Mouse (Mus musculus): Measurements from ENCODE around the gene Dut. TPM values are rescaled to one million over a fixed set of nuclear protein-coding genes. Genes with fewer than 3 reads are reported as not detected.

The Dut gene
- polyA plus RNA-seq, 1 experiment, result 15.8 TPM

DNA sequence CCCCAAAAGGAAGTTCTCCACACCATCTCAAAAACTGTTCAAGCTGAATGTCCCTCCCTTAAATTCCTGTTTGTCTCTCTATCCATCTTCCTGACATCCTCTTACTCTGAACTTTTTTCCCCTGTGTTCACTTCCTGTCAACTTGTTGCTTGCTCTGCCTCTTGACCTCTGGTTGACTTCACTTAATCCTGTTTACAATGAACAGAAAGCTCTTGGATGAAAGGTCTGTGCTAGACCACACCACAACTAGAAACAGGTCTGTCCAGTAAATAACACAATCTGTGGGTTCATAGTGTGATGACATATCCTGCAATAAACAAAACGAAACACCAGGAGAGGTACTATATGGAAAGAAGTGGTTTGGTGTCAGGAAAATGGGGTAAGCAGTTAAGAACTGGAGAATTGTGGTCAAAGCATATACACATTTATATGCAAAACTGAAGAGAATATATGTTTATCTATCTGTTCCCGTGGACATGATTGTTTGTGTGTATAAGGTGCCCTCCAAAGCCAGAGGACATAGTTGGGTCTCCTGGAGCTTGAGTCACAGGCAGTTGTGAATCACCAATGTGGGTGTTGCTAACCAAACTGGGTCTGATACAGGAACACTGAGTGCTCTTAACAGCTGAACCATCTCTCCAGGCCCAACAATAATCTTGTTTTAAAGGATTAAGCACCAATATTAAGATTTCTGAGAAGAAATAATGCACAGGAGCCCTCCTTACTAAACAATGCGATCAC is 1.3 kb upstream of the Dut start:
- Histone ChIP-seq H3K4me1 (ENCODE audit: control insufficient read depth, insufficient read depth, low read length) (peaks cover 6% of the 10 kb centered on the region), H3K4me3 (ENCODE audit: insufficient read depth, low read depth, low read length) (no peak overlapping the region), H3K27me3 (replicated peaks; ENCODE audit: control insufficient read depth, insufficient read depth, low read length) (no peaks in the 10 kb centered on the region), H3K27ac (ENCODE audit: insufficient read depth, low read depth, low read length) (0 out of 2 replicates have a peak overlapping the region, but pooled peaks have one; percentile 35), H3K36me3 (ENCODE audit: control insufficient read depth, insufficient read depth, low read length) (no peaks in the 10 kb centered on the region)
- peak; percentile 19 for DNase-seq
- 84% methylated on average over 3 of the region's 3 CpGs for WGBS
- no peak for TF ChIP-seq CTCF (conservative IDR thresholded peaks at IDR 0.05; ENCODE audit: insufficient read depth, insufficient read length, low read depth, low read length)

DNA sequence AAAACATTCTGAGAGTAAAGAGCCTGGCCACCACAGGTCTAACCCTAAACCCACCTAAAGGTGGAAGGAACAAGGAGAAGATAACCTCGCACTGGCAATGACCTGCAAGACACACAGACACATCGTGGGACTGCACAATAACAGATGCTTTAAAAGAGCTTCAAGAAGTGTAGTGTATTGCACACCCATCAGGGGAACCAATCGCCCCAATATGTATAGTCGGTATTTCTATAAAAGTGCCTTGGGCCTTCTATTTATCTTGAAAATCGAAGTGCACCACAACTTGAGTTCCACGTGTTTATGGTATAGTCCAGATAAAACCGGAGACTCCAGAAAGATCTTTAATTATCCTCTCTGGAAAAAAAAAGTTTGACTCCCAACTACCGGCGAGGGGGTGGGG is 321 bp upstream of the Dut start:
- H3K4me1 ChIP-seq (ENCODE audit: control insufficient read depth, insufficient read depth, low read length), result peaks cover 6% of the 10 kb centered on the region
- no peak overlapping the region for H3K4me3 ChIP-seq (ENCODE audit: insufficient read depth, low read depth, low read length)
- 14% methylated on average over 9 of the region's 9 CpGs for WGBS
- TF ChIP-seq POLR2A (IDR thresholded peaks at IDR 0.05; ENCODE audit: low read depth, low read length) (no peak), CTCF (conservative IDR thresholded peaks at IDR 0.05; ENCODE audit: insufficient read depth, insufficient read length, low read depth, low read length) (no peak)
- no peak for DNase-seq
- H3K36me3 ChIP-seq (ENCODE audit: control insufficient read depth, insufficient read depth, low read length), result no peaks in the 10 kb centered on the region
- H3K27me3 ChIP-seq (replicated peaks; ENCODE audit: control insufficient read depth, insufficient read depth, low read length), result no peaks in the 10 kb centered on the region
- H3K27ac ChIP-seq (ENCODE audit: insufficient read depth, low read depth, low read length), result 0 out of 2 replicates have a peak overlapping the region, but pooled peaks have one; percentile 8

DNA sequence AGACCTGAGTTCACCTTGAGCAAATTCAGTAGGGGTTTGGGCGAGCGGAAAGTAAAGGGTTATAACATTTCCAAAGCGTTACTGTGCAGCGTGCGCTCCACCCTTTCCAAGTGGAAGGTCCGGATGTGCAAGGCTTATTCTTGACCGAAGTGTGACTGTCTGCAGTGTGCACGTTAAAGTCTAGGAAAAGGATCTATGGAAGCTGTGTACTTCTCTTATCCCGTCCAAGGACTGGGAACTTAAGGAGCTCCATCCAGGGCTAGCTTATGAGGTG is 909 bp downstream of the Dut start:
- Histone ChIP-seq H3K27ac (ENCODE audit: insufficient read depth, low read depth, low read length) (no peak overlapping the region; the same call in 1 of the 2 replicates), H3K27me3 (replicated peaks; ENCODE audit: control insufficient read depth, insufficient read depth, low read length) (no peaks in the 10 kb centered on the region), H3K36me3 (ENCODE audit: control insufficient read depth, insufficient read depth, low read length) (no peaks in the 10 kb centered on the region), H3K4me1 (ENCODE audit: control insufficient read depth, insufficient read depth, low read length) (peaks cover 6% of the 10 kb centered on the region; the same call in 1 of the 2 replicates), H3K4me3 (ENCODE audit: insufficient read depth, low read depth, low read length) (peak overlapping the region; percentile 79)
- 1% methylated on average over 9 of the region's 9 CpGs for WGBS
- no peak for TF ChIP-seq POLR2A (IDR thresholded peaks at IDR 0.05; ENCODE audit: low read depth, low read length)
- no peak for DNase-seq

DNA sequence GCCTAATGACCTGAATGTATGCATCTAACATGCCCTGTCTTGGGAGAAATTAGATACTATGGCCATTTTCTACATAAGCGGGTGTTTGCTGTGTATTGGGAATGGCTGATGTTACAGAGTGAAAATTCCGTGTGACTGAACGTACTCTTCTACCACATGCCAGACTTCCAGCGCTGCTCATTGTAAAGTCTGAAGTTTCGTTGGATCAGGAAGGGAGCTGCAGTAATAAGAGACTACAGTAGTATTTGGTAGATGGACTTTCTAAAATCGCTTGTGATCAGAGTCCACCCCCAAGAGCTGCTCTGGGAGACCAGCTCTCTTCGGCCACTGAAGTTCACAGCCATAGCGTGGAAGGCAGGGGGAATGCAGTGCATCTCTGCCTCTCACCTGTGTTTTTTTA is 1.3 kb downstream of the Dut start:
- WGBS, result 19% methylated on average over 8 of the region's 8 CpGs
- Histone ChIP-seq H3K4me3 (ENCODE audit: insufficient read depth, low read depth, low read length) (peak overlapping the region; percentile 79), H3K4me1 (ENCODE audit: control insufficient read depth, insufficient read depth, low read length) (peaks cover 6% of the 10 kb centered on the region; the same call in 1 of the 2 replicates), H3K36me3 (ENCODE audit: control insufficient read depth, insufficient read depth, low read length) (no peaks in the 10 kb centered on the region), H3K27me3 (replicated peaks; ENCODE audit: control insufficient read depth, insufficient read depth, low read length) (no peaks in the 10 kb centered on the region), H3K27ac (ENCODE audit: insufficient read depth, low read depth, low read length) (no peak overlapping the region)
- DNase-seq, result no peak
- TF ChIP-seq POLR2A (IDR thresholded peaks at IDR 0.05; ENCODE audit: low read depth, low read length), result no peak
- no peak for TF ChIP-seq CTCF (conservative IDR thresholded peaks at IDR 0.05; ENCODE audit: insufficient read depth, insufficient read length, low read depth, low read length)

DNA sequence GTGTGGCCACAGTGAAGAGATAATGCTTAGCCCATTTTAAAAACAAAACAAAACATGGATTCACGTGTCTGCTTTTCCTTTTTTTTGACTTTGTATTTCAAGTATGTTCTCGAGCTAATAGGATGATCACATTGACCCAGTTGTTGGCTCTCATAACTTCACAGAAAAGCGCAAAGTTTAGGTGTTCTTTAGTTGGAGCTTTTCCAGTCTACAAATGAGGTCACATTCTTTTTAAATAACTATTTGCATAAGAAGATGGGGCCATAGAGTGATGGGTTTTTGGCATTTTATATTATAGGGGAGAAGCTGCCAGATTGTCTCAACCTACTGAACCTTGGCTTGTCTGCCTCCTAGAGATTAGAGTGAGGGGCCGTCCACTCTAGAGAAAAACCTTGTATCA is 2.3 kb downstream of the Dut start:
- no peaks in the 10 kb centered on the region for H3K36me3 ChIP-seq (ENCODE audit: control insufficient read depth, insufficient read depth, low read length)
- H3K27me3 ChIP-seq (replicated peaks; ENCODE audit: control insufficient read depth, insufficient read depth, low read length), result no peaks in the 10 kb centered on the region
- WGBS, result 85% methylated on average over 4 of the region's 4 CpGs
- H3K4me3 ChIP-seq (ENCODE audit: insufficient read depth, low read depth, low read length), result no peak overlapping the region
- TF ChIP-seq CTCF (conservative IDR thresholded peaks at IDR 0.05; ENCODE audit: insufficient read depth, insufficient read length, low read depth, low read length), result no peak
- no peak for TF ChIP-seq POLR2A (IDR thresholded peaks at IDR 0.05; ENCODE audit: low read depth, low read length)
- H3K4me1 ChIP-seq (ENCODE audit: control insufficient read depth, insufficient read depth, low read length), result peaks cover 6% of the 10 kb centered on the region; the same call in 1 of the 2 replicates
- no peak for DNase-seq
- H3K27ac ChIP-seq (ENCODE audit: insufficient read depth, low read depth, low read length), result no peak overlapping the region

DNA sequence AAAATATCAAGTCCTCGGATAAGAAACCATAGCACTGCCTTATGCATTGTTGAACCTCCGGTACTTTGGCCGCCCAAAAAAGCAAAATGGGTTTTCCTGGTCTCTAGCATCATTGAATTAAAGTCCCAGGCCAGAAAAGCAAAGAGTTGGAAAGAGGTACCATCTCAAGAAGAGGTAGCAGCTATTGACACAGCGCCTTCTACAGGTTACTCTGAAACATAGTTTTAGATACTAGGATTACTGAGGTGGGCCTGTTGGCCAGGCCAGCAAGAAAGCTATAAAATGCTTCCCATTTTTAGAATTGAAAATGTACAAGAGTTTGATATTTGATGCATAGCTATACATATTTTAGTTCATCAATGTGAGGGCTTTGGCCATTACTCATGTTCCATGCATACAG is 2.9 kb downstream of the Dut start:
- no peaks in the 10 kb centered on the region for H3K36me3 ChIP-seq (ENCODE audit: control insufficient read depth, insufficient read depth, low read length)
- WGBS, result 93% methylated on average over 4 of the region's 4 CpGs
- no peak overlapping the region for H3K4me3 ChIP-seq (ENCODE audit: insufficient read depth, low read depth, low read length)

DNA sequence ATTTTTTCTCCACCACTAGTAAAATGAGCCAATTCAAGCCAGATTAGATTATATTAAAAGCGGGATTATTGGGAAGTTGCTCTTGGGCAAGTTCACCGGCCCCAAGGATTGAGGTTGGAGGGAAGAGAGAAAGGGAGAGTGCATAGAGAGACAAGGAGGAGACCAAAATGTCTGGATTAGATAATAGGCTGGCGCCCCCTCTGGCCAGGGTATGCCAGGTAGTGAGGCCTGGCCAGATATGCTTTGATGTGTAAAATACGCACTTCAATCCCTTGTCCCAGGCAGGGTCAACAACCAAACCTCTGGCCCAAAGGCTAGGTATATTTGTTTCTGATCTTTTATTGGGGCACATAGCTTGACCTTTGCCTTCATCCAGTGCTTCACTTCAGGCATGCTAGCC is 4.8 kb downstream of the Dut start:
- 89% methylated on average over 4 of the region's 4 CpGs for WGBS
- Histone ChIP-seq H3K27me3 (replicated peaks; ENCODE audit: control insufficient read depth, insufficient read depth, low read length) (no peaks in the 10 kb centered on the region), H3K4me1 (ENCODE audit: control insufficient read depth, insufficient read depth, low read length) (0 out of 2 replicates have a peak, but pooled peaks cover 4% of the 10 kb centered on the region), H3K27ac (ENCODE audit: insufficient read depth, low read depth, low read length) (no peak overlapping the region), H3K4me3 (ENCODE audit: insufficient read depth, low read depth, low read length) (no peak overlapping the region), H3K36me3 (ENCODE audit: control insufficient read depth, insufficient read depth, low read length) (no peaks in the 10 kb centered on the region)
- TF ChIP-seq POLR2A (IDR thresholded peaks at IDR 0.05; ENCODE audit: low read depth, low read length) (no peak), CTCF (conservative IDR thresholded peaks at IDR 0.05; ENCODE audit: insufficient read depth, insufficient read length, low read depth, low read length) (0 out of 2 replicates have a peak, but pooled peaks have one; percentile 15)
- DNase-seq, result no peak

More for the DNA sequence above, 2.9 kb downstream of the Dut start:
- TF ChIP-seq POLR2A (IDR thresholded peaks at IDR 0.05; ENCODE audit: low read depth, low read length) (no peak), CTCF (conservative IDR thresholded peaks at IDR 0.05; ENCODE audit: insufficient read depth, insufficient read length, low read depth, low read length) (no peak)
- Histone ChIP-seq H3K4me1 (ENCODE audit: control insufficient read depth, insufficient read depth, low read length) (peaks cover 6% of the 10 kb centered on the region; the same call in 1 of the 2 replicates), H3K27ac (ENCODE audit: insufficient read depth, low read depth, low read length) (no peak overlapping the region), H3K27me3 (replicated peaks; ENCODE audit: control insufficient read depth, insufficient read depth, low read length) (no peaks in the 10 kb centered on the region)
- DNase-seq, result no peak
